Mouse (Mus musculus) intestine, postnatal 0 days (tissue): ENCODE results near the gene Ank. TPM values are rescaled to one million over a fixed set of nuclear protein-coding genes. Genes with fewer than 3 reads are reported as not detected.

Source experiments
- ATAC-seq: fragments of 200-750 bp; cut with Nextera tagmentation; 2 replicates; pipeline ENCODE4 v1.8.0; 2017; ENCODE audit warnings: mild to moderate bottlenecking, moderate TSS enrichment, moderate library complexity
- H3K27ac ChIP-seq: fragments of 300-500 bp; sonication (generic); 2 replicates; pipeline ENCODE4 v1.5.1; 2014; ENCODE audit warnings: mild to moderate bottlenecking, low read depth, low read length, moderate library complexity
- H3K27me3 ChIP-seq: fragments of 300-500 bp; sonication (generic); replicated peaks from 2 replicates; pipeline ENCODE4 v1.6.1; 2014; ENCODE audit warnings: low read length, mixed read lengths; ENCODE audit not compliant: control insufficient read depth, insufficient read depth
- H3K36me3 ChIP-seq: fragments of 300-500 bp; sonication (generic); 2 replicates; pipeline ENCODE4 v1.6.1; 2014; ENCODE audit warnings: mild to moderate bottlenecking, moderate library complexity; ENCODE audit not compliant: control insufficient read depth, insufficient read depth
- H3K4me1 ChIP-seq: fragments of 300-500 bp; sonication (generic); replicated peaks from 2 replicates; pipeline ENCODE4 v1.6.1; 2014; ENCODE audit warnings: antibody characterized with exemption, low read length, mixed read lengths; ENCODE audit not compliant: control insufficient read depth, insufficient read depth
- H3K4me2 ChIP-seq: fragments of 300-500 bp; sonication (generic); replicated peaks from 2 replicates; pipeline ENCODE4 v1.6.1; 2014; ENCODE audit warnings: low read depth, mild to moderate bottlenecking, moderate library complexity
- H3K4me3 ChIP-seq: fragments of 300-500 bp; sonication (generic); 2 replicates; pipeline ENCODE4 v1.5.1; 2014; ENCODE audit warnings: low read depth, low read length
- H3K9ac ChIP-seq: fragments of 300-500 bp; sonication (generic); 2 replicates; pipeline ENCODE4 v1.6.1; 2014; ENCODE audit warnings: mild to moderate bottlenecking, low read depth, low read length
- H3K9me3 ChIP-seq: fragments of 300-500 bp; sonication (generic); 2 replicates; pipeline ENCODE4 v1.6.1; 2016; ENCODE audit warnings: mixed run types; ENCODE audit not compliant: control insufficient read depth
- CTCF ChIP-seq: sonication (generic); IDR thresholded peaks from 2 replicates; pipeline ENCODE4 v1.5.1; 2016; ENCODE audit warnings: low read depth, mild to moderate bottlenecking, control low read depth, antibody characterized with exemption, moderate library complexity
- WGBS: fragments of 180-500 bp; shearing (Covaris S2); extraction: QIAGEN DNeasy Blood & Tissue Kit; methylation state at CpG from one replicate; pipeline ENCODE4 v1.1.7; 2014; 5-methylcytosine and 5-hydroxymethylcytosine counted together
- polyA plus RNA-seq: library from polyadenylated mRNA; unstranded; fragments of >200 nt; fragmentation: Nextera tagmentation; extraction: Ambion mirVana; gene quantifications from 2 replicates; pipeline ENCODE4 v1.2.1, GENCODE M21; 2015

The Ank gene
- polyA plus RNA-seq, result 20.9 and 24.0 TPM in 2 replicates

DNA sequence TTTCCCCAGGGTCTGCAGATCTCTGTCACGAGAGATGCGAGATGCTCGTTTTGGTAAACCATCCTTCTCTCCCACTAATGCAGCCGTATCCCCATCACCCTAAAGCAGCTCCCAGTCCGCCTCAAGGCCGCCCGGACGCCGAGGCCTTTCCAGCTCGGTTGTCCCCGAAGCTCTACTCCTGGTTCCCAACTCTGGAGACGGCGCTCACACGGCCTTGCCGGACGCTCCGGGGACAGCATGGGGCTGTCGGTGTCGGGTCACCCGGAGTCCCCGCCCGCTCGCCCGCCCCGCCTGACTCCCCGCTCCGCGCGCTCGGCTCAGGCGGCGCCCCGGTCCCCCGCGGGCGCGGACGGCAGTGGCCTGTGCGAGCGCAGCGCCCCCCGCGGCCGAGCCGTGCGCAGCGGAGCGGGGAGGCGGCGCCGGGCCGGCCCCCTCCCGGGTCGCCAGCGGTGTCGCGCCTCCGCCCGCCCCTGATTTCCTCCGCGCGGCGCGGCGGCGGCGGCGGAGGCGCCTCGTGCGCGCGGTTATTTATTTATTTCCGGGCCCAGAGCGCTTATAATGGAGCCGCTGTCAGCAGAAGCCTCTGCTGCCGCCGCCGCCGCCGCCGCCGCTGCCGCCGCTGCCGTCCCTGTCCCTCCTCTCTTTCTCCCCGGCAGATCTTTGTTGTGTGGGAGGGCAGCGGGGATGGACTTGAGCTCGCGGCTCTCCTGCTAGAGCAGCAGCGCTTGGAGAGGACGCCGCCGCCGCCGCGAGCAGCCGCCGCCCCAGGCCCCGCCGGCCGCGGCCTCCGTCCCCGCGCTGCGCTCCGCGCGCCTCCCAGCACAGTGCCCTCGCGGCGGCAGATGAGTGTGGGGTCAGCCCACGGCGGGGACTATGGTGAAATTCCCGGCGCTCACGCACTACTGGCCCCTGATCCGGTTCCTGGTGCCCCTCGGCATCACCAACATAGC lies at the start of gene Ank:
Gene Ank (plus strand): TSS at position 547 of the 950 bp plus-strand sequence.
- Histone ChIP-seq H3K4me1 (no peaks in the 10 kb centered on the region; the same call in 1 of the 2 replicates), H3K27me3 (no peaks in the 10 kb centered on the region), H3K36me3 (no peaks in the 10 kb centered on the region; the same call in 1 of the 2 replicates), H3K4me3 (peak within 1 kb of the TSS; percentile 80), H3K27ac (peak within 1 kb of the TSS; percentile 85), H3K9me3 (no peaks in the 10 kb centered on the region), H3K4me2 (peak within 1 kb of the TSS; percentile 96), H3K9ac (peak within 1 kb of the TSS; percentile 65)
- peak; percentile 94 for ATAC-seq
- WGBS, result 1% methylated on average over 106 of the region's 120 CpGs
- TF ChIP-seq CTCF, result peak; percentile 51

GRCm38 (mm10) chr15:27418566-27419331 lies 47.7 kb upstream of the Ank start:
- ATAC-seq, result no peak
- Histone ChIP-seq H3K27me3 (no peaks in the 10 kb centered on the region), H3K4me1 (no peaks in the 10 kb centered on the region), H3K9ac (no peak overlapping the region), H3K4me3 (no peak overlapping the region), H3K36me3 (no peaks in the 10 kb centered on the region), H3K4me2 (no peak overlapping the region), H3K27ac (no peak overlapping the region), H3K9me3 (no peaks in the 10 kb centered on the region)
- 64% methylated on average over 3 of the region's 3 CpGs for WGBS
- no peak for TF ChIP-seq CTCF

- Histone ChIP-seq H3K4me2 (no peak overlapping the region), H3K9me3 (no peaks in the 10 kb centered on the region), H3K4me1 (no peaks in the 10 kb centered on the region), H3K9ac (no peak overlapping the region), H3K27ac (no peak overlapping the region), H3K4me3 (no peak overlapping the region), H3K36me3 (no peaks in the 10 kb centered on the region), H3K27me3 (no peaks in the 10 kb centered on the region)
- 92% methylated on average over 6 of the region's 6 CpGs for WGBS
- ATAC-seq, result no peak
- no peak for TF ChIP-seq CTCF
These were observed 44.9 kb upstream of the Ank start for GRCm38 (mm10) chr15:27421531-27421930.

DNA sequence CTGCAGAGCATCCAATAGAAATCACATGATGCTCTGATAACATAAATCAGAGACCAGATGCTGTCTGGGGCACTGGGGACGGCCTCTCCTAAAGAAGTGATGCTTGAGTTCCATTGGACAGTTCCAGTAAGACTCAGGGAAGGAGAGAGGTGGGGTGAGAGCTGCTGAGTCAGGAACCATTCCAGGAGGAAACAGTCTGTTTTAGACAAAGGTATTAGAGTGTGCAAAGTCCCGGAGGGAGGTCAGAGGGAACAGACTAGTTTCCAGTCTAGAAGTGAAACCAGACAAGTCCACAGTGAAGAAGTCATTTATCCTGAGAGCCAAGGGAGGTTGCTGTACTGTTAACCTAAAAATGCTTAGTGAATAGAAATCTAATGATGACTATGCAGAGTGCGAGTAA lies 38.9 kb upstream of the Ank start:
- ATAC-seq, result peak; percentile 58
- H3K4me2 ChIP-seq, result no peak overlapping the region
- 55% methylated on average over 3 of the region's 3 CpGs for WGBS
- H3K4me1 ChIP-seq, result 0 out of 2 replicates have a peak, but pooled peaks cover 6% of the 10 kb centered on the region
- no peak overlapping the region for H3K27ac ChIP-seq
- no peaks in the 10 kb centered on the region for H3K36me3 ChIP-seq
- H3K4me3 ChIP-seq, result no peak overlapping the region
- no peak for TF ChIP-seq CTCF
- H3K27me3 ChIP-seq, result no peaks in the 10 kb centered on the region
- H3K9me3 ChIP-seq, result no peaks in the 10 kb centered on the region
- H3K9ac ChIP-seq, result no peak overlapping the region

GRCm38 (mm10) chr15:27430241-27430640 lies 36.2 kb upstream of the Ank start:
- no peak overlapping the region for H3K4me2 ChIP-seq
- WGBS, result 73% methylated on average over 1 of the region's 1 CpGs
- no peaks in the 10 kb centered on the region for H3K9me3 ChIP-seq
- TF ChIP-seq CTCF, result no peak
- H3K4me1 ChIP-seq, result 0 out of 2 replicates have a peak, but pooled peaks cover 7% of the 10 kb centered on the region
- no peak overlapping the region for H3K4me3 ChIP-seq
- H3K9ac ChIP-seq, result no peak overlapping the region
- no peak overlapping the region for H3K27ac ChIP-seq
- no peaks in the 10 kb centered on the region for H3K27me3 ChIP-seq
- no peak for ATAC-seq
- no peaks in the 10 kb centered on the region for H3K36me3 ChIP-seq
